Mouse (Mus musculus): ENCODE measurements at regions not wholly inside any gene's neighbourhood (a gene's known extent, or its start where the extent isn't known, plus 50 kb on each side); places are given as distances from the start of the nearest gene placed in this dataset.

- H3K9ac ChIP-seq = no peak overlapping the region
- no peaks in the 10 kb centered on the region for H3K36me3 ChIP-seq
- H3K4me2 ChIP-seq = no peak overlapping the region
- H3K27me3 ChIP-seq (replicated peaks) = no peaks in the 10 kb centered on the region
- no peaks in the 10 kb centered on the region for H3K4me1 ChIP-seq
- 82% methylated on average over 8 of the region's 8 CpGs for WGBS (ENCODE audit: insufficient replicate concordance)
- no peak overlapping the region for H3K4me3 ChIP-seq
- no peak overlapping the region for H3K27ac ChIP-seq
- no peak for ATAC-seq
- no peaks in the 10 kb centered on the region for H3K9me3 ChIP-seq (replicated peaks)
These were observed 209.5 kb upstream of the Krr1 start for GRCm38 (mm10) chr10:111762751-111763528.

GRCm38 (mm10) chr10:111767011-111767720 is 205.3 kb upstream of the Krr1 start:
- no peak overlapping the region for H3K9ac ChIP-seq
- no peaks in the 10 kb centered on the region for H3K27me3 ChIP-seq (replicated peaks)
- H3K4me2 ChIP-seq = no peak overlapping the region
- H3K4me3 ChIP-seq = no peak overlapping the region
- no peaks in the 10 kb centered on the region for H3K36me3 ChIP-seq
- no peaks in the 10 kb centered on the region for H3K9me3 ChIP-seq (replicated peaks)
- ATAC-seq = no peak
- WGBS (ENCODE audit: insufficient replicate concordance) = 75% methylated on average over 7 of the region's 7 CpGs
- no peak overlapping the region for H3K27ac ChIP-seq
- H3K4me1 ChIP-seq = no peaks in the 10 kb centered on the region; the same call in 1 of the 2 replicates

- H3K36me3 ChIP-seq = no peaks in the 10 kb centered on the region
- ATAC-seq = no peak
- no peak overlapping the region for H3K27ac ChIP-seq
- 74% methylated on average over 14 of the region's 14 CpGs for WGBS (ENCODE audit: insufficient replicate concordance)
- H3K4me2 ChIP-seq = no peak overlapping the region
- H3K4me3 ChIP-seq = no peak overlapping the region
- no peak overlapping the region for H3K9ac ChIP-seq
- H3K27me3 ChIP-seq (replicated peaks) = no peaks in the 10 kb centered on the region
- no peaks in the 10 kb centered on the region for H3K9me3 ChIP-seq (replicated peaks)
- H3K4me1 ChIP-seq = no peaks in the 10 kb centered on the region; the same call in 1 of the 2 replicates
These were observed 204.5 kb upstream of the Krr1 start for GRCm38 (mm10) chr10:111767813-111768455.

- Histone ChIP-seq H3K36me3 (no peaks in the 10 kb centered on the region), H3K27ac (no peak overlapping the region), H3K27me3 (replicated peaks) (no peaks in the 10 kb centered on the region), H3K4me3 (no peak overlapping the region), H3K9ac (no peak overlapping the region), H3K4me1 (no peaks in the 10 kb centered on the region; the same call in 1 of the 2 replicates), H3K9me3 (replicated peaks) (no peaks in the 10 kb centered on the region), H3K4me2 (no peak overlapping the region)
- WGBS (ENCODE audit: insufficient replicate concordance) = 71% methylated on average over 9 of the region's 9 CpGs
- no peak for ATAC-seq
These were observed 202.9 kb upstream of the Krr1 start for GRCm38 (mm10) chr10:111769486-111770002.

- H3K9me3 ChIP-seq (replicated peaks) = no peaks in the 10 kb centered on the region
These were observed 202.4 kb upstream of the Krr1 start for GRCm38 (mm10) chr10:111770027-111770426.

GRCm38 (mm10) chr10:111771010-111771409 is 201.5 kb upstream of the Krr1 start:
- 63% methylated on average over 4 of the region's 4 CpGs for WGBS (ENCODE audit: insufficient replicate concordance)
- H3K4me2 ChIP-seq = no peak overlapping the region
- H3K27ac ChIP-seq = no peak overlapping the region
- no peak overlapping the region for H3K9ac ChIP-seq
- no peaks in the 10 kb centered on the region for H3K36me3 ChIP-seq
- H3K27me3 ChIP-seq (replicated peaks) = no peaks in the 10 kb centered on the region
- H3K9me3 ChIP-seq (replicated peaks) = no peaks in the 10 kb centered on the region
- H3K4me3 ChIP-seq = no peak overlapping the region
- ATAC-seq = no peak
- H3K4me1 ChIP-seq = no peaks in the 10 kb centered on the region; the same call in 1 of the 2 replicates

More at GRCm38 (mm10) chr10:111770027-111770426, 202.4 kb upstream of the Krr1 start:
- no peak overlapping the region for H3K4me2 ChIP-seq
- ATAC-seq = no peak
- no peaks in the 10 kb centered on the region; the same call in 1 of the 2 replicates for H3K4me1 ChIP-seq
- H3K36me3 ChIP-seq = no peaks in the 10 kb centered on the region
- 69% methylated on average over 2 of the region's 2 CpGs for WGBS (ENCODE audit: insufficient replicate concordance)
- no peak overlapping the region for H3K9ac ChIP-seq
- H3K27ac ChIP-seq = no peak overlapping the region
- no peaks in the 10 kb centered on the region for H3K27me3 ChIP-seq (replicated peaks)
- H3K4me3 ChIP-seq = no peak overlapping the region

GRCm38 (mm10) chr10:111777559-111777958 is 194.9 kb upstream of the Krr1 start:
- no peaks in the 10 kb centered on the region for H3K36me3 ChIP-seq
- no peaks in the 10 kb centered on the region for H3K9me3 ChIP-seq (replicated peaks)
- no peak overlapping the region for H3K9ac ChIP-seq
- no peaks in the 10 kb centered on the region for H3K4me1 ChIP-seq
- ATAC-seq = no peak
- H3K4me2 ChIP-seq = no peak overlapping the region
- H3K27ac ChIP-seq = no peak overlapping the region
- no peak overlapping the region for H3K4me3 ChIP-seq
- H3K27me3 ChIP-seq (replicated peaks) = no peaks in the 10 kb centered on the region

GRCm38 (mm10) chr10:111778111-111778510 is 194.4 kb upstream of the Krr1 start:
- 75% methylated on average over 5 of the region's 5 CpGs for WGBS (ENCODE audit: insufficient replicate concordance)
- Histone ChIP-seq H3K27me3 (replicated peaks) (no peaks in the 10 kb centered on the region), H3K4me2 (no peak overlapping the region), H3K4me1 (no peaks in the 10 kb centered on the region), H3K9ac (no peak overlapping the region), H3K4me3 (no peak overlapping the region), H3K9me3 (replicated peaks) (no peaks in the 10 kb centered on the region), H3K36me3 (no peaks in the 10 kb centered on the region), H3K27ac (no peak overlapping the region)
- no peak for ATAC-seq

GRCm38 (mm10) chr10:111779956-111780355 is 192.5 kb upstream of the Krr1 start:
- Histone ChIP-seq H3K27ac (no peak overlapping the region), H3K36me3 (no peaks in the 10 kb centered on the region), H3K4me2 (no peak overlapping the region), H3K4me3 (no peak overlapping the region), H3K27me3 (replicated peaks) (no peaks in the 10 kb centered on the region), H3K9me3 (replicated peaks) (no peaks in the 10 kb centered on the region), H3K9ac (no peak overlapping the region), H3K4me1 (no peaks in the 10 kb centered on the region)
- ATAC-seq = no peak
- 64% methylated on average over 7 of the region's 7 CpGs for WGBS (ENCODE audit: insufficient replicate concordance)

GRCm38 (mm10) chr10:111782195-111782810 is 190.2 kb upstream of the Krr1 start:
- Histone ChIP-seq H3K9me3 (replicated peaks) (no peaks in the 10 kb centered on the region), H3K4me2 (no peak overlapping the region), H3K9ac (no peak overlapping the region), H3K27me3 (replicated peaks) (no peaks in the 10 kb centered on the region), H3K4me1 (no peaks in the 10 kb centered on the region), H3K27ac (no peak overlapping the region), H3K36me3 (no peaks in the 10 kb centered on the region), H3K4me3 (no peak overlapping the region)
- 76% methylated on average over 22 of the region's 22 CpGs for WGBS (ENCODE audit: insufficient replicate concordance)
- no peak for ATAC-seq

- ATAC-seq = no peak
- no peak overlapping the region for H3K27ac ChIP-seq
- no peak overlapping the region for H3K9ac ChIP-seq
- H3K27me3 ChIP-seq (replicated peaks) = no peaks in the 10 kb centered on the region
- no peaks in the 10 kb centered on the region for H3K36me3 ChIP-seq
- WGBS (ENCODE audit: insufficient replicate concordance) = 76% methylated on average over 3 of the region's 3 CpGs
- H3K9me3 ChIP-seq (replicated peaks) = no peaks in the 10 kb centered on the region
- no peak overlapping the region for H3K4me3 ChIP-seq
- H3K4me2 ChIP-seq = no peak overlapping the region
- no peaks in the 10 kb centered on the region for H3K4me1 ChIP-seq
These were observed 189.0 kb upstream of the Krr1 start for GRCm38 (mm10) chr10:111783496-111783895.

All from liver, embryonic 12.5 days (tissue).